Mouse (Mus musculus) ES-CJ7 (cell line): ENCODE measurements around the gene Fam19a1.

ENCODE experiments used
- DNase-seq: peaks from one replicate; pipeline ENCODE4 v3.0.0; 2011; ENCODE audit warnings: low read depth, low spot score

Gene Fam19a1

DNA sequence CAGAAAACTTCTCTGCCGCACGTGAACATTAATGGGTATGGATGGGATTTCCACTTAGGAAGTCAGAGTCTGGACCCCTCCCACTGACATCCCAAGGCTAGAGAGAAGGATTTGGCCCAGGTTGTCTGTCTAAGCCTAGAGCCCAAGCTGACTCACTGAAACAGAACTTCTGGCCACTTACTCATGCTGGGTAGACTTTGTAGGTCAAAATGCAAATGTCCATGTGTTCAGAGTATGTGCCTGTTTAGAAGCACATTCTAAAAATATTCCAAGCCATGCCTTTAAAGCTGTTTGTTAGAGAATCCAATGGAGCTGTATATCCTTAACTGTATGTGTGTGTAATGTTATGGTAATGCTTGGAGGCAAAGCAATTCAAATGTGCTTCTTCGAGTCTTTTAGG lies 145.7 kb downstream of the Fam19a1 start:
- DNase-seq: no peak

DNA sequence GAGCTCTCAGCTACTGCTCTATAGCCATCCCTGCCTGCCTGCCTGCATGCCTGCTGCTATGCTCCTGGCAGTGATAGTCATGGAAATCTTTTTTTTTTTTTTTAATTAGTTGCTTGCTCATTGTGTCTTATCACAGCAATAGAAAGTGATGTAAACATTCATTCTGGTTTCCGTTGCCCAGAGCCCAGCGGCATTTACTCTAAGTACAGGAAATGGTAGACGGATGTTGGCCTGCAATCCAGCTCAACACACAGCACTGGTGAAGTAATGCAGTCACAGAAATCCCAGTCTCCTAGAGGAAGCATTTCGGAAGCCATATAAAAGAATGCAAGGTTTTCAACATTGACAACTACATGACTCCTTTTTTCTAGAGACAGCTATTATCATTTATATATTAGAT lies 153.5 kb downstream of the Fam19a1 start:
- DNase-seq: no peak

DNA sequence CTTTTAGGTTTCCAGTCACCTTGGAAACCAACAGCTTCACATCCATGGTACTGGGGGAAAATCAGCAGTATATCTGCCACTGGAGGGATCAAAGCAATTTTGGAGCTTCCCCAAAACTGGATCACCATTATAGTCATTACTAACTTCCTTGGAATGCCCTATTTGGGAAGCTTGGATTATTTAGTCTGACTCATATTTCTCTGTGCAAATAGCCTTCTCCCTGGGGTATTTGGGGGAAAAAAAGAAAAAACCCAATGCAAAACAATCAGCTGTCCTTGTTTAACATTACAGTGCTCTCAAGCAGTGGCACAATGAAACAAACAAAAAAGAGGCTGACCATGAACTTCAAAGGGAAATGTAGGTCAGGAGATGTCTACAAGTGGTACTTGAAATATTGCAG lies 155.8 kb downstream of the Fam19a1 start:
- DNase-seq: no peak

DNA sequence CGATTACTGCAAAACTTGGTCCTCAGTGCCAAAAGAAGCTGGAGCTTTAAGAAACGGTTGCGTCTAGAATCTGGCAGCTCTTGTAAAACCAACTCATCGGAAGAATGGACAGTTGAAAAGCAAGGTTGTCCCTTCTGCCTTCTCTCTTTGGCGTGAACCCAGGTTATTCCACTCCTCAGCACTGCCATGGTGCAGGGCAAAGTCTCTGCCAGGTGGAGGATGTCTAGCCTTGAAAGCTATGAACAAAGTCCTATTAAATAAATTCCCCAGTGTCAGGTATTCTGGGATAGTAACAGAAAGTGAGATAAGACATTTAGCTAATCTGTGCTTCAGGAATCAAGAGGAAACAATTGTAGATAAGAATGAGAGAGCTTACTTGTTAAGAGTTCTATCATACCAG lies 157.5 kb downstream of the Fam19a1 start:
- no peak for DNase-seq

DNA sequence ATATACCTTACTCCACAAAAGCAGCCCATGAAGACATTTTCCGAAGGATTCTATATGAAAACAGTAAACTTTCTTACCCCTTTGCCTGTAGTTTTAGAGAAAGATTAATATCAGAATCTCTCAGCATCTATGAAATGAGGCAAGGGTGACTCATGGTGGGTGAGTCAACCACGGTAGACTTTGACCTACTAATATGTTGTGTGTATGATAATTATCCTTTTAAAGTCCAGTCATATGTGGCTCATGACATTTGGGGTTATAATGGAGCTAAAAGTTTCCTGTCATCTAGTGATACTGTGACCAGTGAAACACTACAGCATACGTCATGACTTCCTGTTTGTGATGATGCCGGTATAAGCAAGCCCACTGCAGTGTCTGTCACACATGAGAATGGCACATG lies 170.8 kb downstream of the Fam19a1 start:
- DNase-seq: no peak

DNA sequence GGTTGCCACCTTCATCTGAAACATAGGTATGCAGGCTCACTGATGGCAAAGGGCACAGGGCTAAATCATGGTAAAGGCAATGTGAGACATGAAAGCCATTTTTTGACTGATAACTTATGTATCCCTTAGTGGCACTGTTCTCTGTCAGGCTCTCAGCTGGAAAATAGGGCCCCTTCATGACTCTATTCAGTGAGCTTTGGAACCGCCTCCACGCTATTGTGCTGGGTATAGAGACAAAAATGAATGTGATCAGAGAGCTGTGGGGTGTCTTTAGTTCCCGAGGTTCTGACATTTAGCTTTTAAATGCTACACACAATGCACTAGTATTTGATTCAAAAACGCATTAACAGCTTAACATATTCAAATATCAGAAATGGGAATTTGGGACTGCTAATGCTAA lies 171.6 kb downstream of the Fam19a1 start:
- no peak for DNase-seq

DNA sequence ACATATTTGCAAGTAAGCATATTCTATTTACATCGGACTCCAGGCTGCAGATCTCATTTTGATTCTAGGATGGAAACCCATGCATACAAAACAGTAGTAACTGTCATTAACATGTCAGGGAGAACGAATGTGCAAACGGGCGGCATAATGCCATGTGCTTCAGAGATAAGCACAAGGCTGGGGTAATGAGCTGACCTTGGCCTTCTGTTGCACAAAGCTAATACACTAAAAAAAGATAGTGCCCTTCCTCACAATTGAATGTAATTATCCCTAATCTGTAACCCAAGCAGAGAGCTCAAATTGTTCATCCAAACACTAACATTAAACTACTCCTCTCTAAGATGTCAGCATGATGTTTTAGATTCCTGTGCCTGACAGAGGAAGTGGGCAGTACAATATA lies 173.3 kb downstream of the Fam19a1 start:
- no peak for DNase-seq

DNA sequence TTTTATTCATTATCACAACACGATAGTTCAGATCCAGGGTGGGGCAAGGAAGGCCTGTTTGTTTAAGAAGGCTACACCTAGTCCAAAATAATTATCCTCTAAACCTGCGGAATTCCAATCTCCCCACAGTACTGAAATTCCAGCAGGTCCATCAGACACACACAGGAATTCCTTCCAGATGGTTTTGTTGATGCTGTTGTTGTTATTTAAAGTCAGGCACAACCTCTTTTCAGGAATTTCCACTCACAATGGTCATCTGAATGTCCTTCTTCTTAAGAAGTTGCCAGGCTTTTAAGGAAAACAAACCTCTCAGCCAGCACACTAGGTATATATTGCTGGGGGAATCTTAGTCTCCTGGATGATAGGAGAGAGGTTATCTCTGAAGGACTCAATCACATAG lies 174.4 kb downstream of the Fam19a1 start:
- DNase-seq: peak; percentile 75

DNA sequence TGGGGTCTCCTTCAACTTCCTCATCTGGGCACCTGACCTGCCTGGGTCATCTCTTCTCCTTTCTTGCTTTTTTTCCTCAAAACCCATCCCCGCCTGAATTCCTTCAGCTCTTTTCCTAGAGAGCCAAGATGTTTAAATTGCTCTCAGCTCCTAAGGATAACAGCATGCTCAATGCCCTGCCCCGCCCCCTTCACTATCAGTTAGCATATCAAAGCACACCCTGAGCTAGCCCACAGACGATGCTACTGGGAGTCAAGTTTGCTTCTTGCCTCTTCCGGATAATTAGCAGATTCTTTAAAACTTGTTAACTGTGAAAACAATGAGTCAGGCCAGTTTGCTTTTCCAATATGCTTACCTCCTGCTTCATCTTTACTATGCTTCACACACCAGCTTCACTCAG lies 176.7 kb downstream of the Fam19a1 start:
- peak; percentile 86 for DNase-seq

DNA sequence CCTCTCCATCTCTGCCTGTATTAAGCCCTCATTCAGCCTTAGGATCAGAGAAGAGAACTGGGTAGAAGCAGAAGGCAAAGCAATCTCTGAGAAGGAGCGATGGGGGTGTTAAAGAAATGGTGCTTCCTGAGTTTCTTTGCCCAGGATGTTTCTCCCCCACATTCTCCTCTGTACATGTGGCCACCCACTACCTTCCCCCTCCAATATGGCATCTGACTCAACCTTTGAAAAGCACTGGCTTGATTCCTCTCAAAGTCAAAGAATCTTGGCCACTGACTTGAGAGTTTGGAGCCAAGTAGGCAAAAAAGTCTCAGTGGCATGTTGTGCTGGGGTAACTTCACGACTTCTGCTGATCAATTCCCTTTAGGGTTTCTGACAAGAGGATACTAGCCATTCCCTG lies 234.5 kb downstream of the Fam19a1 start:
- no peak for DNase-seq

DNA sequence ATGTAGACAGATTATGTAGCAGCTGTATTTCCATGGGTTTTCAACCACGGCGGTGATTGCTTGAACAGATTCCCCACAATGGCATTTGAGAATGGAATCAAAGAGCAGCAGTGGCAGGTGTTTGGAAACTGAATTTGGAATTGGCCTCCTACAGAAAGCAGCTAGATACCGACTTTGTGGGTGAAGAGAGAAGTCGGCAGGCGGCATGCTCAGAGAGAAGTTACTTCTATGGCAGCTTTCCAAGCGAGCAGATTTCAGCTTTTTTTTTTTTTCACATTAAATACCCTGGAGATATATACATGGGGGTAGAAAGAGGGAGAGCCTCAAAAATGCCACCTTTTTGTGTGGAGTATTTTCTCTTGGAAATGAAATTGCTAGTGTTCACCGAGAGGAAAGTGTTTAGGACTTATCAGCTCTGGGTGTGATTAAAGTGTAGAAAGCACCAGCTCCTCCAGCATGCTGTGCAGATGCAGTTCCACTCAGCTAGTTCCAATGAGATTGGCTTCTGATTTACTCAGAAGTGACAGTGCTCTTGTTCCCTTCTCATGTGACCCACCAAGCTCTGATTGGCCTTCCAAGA lies 236.6 kb downstream of the Fam19a1 start:
- no peak for DNase-seq

DNA sequence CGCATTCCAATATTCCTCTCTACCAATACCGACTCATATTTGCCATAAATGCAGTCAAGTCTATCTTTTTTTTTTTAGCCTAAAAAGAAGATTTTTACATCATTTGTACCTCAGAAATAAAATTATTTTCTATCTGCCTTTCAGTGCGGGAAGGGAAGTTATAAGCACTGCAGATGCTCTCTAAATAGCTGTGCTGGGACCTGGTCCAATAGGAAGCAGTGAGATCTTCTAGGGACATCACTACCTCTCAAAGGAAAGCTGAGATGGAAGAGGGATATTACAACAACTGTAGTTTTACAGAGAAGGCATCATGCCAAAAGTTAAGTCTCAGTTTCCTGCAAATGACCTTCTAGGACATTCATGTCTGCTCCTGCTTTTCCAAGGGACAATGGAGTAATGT lies 256.6 kb downstream of the Fam19a1 start:
- DNase-seq: no peak

DNA sequence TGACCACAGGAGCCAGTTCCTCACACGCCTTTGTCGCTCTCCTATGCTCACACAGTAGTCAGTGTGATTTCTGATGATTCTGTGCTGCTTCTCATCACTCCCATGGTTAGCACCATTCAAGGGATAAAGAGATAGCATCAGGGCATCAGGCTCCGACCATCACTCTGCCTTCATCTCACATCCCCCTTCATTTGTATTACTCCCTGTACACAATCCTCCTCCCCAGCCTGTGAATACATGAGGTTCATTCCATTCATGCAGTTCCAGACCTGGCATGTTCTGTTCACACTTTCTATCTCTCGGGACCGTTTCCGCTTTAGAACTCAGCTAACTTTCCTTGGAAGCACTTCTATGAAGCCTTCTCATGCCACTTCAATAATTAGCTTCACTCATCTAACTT lies 259.9 kb downstream of the Fam19a1 start:
- DNase-seq: no peak

DNA sequence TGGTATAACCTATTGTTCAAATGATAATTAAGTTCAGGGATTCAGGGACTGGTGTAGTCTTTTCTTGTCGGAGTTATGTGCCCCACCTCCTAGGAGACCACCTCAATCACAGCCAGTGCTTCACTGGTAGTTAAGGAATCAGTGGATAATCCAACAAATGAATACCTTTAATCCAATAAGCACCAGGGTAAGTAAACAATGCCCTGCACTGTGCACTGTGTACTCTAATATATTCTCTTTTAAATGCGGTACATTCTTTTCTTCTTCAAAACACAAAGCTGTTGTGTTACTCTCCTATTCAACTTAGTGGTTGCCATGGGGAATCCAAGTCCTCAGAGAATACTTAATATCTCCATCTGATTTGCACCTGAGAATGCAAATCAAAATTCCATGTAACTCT lies 260.3 kb downstream of the Fam19a1 start:
- DNase-seq: no peak

DNA sequence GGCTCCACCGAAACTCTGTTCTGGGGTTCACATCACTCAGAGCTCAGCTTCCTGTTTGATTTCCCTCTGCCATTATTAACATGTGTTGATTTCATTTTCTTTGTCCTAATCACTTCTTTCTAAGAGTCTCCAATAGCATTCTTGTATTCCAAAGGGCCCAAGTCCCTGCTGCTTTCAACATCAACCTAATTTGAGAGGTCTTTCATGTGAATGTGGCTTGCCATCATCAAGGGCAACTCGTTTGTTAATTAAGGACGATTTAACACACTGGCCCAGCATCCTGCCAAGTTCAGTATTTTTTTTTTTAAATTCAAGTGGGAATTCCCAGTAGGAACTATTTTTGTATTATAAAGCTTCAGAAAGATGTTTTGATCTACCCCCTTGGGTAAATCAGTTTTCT lies 263.8 kb downstream of the Fam19a1 start:
- DNase-seq: no peak

DNA sequence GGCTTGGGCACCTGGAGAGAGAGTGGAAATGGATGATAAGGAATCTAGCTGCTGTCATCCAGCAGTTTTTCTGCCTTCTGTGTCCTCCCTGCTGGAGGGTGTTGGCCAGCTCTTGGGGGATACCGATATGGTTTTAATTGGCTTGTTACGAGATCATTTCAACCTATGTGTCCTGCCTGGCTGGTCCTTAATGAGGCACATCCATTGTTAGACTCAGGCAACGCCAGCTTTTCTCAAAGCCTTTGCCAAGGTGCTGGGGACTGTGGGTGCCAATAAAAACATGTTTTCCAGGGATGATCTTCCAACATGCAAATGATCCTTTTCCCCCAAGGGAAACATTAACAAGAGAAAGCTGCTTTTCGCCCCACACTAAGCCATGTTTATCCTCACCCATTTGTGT lies 266.3 kb downstream of the Fam19a1 start:
- no peak for DNase-seq

DNA sequence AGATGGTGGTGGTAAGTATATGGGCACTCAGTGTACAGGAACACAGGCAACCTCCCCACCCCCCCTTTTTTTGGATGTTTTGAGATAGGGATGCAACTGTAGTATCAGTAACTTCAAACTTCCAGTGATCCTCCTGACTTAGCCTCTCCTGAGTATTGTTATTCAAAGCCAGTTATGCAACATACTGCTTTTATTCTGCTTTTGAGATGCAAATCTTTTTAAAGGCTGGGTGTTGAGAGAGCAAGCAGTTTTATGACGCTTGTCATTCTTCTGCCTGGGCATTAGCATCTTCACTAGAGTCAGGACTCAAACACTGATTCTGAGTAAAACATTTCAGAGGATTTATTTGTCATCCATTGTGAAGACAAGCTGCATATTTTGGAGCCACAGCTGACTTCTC lies 271.5 kb downstream of the Fam19a1 start:
- DNase-seq: peak; percentile 38

DNA sequence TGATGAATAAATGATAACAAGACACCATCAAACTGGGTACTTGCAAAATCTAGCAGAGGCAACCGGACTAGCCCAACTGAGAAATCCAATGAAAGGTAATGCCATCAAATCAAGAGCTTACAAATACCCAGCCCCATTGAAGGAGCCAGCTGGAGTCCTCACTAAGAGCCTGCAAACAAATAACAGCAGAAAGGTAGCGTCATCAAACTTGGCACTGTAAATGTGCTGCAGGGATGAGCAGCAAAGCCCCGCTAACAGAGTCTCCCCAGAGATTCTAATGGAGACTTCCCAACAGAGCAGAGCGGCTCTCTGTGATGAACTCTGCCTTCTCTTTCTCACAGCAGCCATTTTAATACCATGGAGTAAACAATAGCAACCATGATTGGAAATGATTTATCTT lies 305.9 kb downstream of the Fam19a1 start:
- DNase-seq: no peak

DNA sequence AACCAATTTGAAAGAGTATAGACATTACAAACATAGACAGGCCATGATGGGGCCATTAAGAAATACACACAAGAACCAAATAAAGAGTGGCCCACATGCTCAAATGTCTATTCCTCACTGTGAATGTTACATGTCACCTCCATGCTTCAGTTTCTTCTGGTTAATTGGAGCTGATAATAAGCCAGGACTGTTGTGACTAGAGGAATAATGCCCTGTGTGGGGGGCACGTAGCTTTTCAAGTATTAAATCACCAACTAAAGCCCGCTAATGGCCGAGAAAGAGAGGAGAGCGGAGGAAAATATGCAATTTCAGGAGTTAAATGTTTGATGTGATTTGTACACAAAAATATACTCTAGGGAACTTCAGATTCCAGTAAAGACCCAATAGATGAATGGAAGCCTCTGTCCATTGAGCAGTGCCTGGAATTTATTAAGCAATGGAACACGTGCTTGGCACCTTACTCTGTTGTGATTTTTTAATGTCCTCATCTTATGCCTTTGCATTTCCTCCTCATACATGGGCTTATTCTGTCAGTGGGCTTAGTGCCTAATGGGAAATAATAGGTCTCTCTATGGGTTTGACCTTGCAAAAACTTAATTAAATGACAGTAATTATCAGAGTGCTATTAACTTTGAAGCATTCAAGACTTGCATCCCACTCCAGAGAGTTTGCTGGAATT lies 306.9 kb downstream of the Fam19a1 start:
- no peak for DNase-seq

DNA sequence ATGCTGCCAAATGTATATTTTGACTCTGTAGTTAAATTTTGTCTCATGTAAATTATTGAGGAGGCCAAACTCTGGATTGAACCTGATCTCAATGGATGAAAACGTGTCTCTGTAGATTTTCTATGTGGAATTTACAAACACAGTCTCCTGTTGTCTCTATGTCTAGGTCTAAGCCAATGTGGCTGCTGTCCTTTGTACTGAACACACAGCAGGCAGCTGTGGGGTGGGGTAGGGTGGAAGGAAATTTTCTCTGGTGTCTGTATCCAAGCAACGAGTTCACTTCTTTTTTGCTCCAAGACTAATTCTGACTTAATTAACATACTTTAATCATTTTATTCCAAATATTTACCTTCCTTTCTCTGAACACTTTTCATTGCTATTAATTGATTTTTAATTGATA lies 307.6 kb downstream of the Fam19a1 start:
- peak; percentile 5 for DNase-seq

DNA sequence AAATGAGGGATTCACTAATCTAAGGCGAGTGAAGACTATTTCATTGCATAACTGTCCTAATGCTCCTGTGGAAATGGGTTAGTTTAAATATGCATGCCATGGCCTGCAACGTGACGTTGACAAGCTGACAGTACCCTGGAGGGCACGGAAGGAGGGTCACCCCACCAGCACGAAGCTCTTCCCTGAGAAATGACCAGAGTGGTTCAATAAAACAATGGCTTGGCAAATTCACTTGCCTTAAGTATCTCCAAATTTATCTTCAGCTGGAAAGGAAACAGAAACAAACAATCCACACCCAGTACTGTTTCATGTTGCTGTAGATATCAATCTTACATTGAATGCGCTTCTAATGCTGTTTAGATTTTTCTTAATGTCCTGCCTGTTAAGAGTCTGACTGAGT lies 316.4 kb downstream of the Fam19a1 start:
- DNase-seq: no peak

DNA sequence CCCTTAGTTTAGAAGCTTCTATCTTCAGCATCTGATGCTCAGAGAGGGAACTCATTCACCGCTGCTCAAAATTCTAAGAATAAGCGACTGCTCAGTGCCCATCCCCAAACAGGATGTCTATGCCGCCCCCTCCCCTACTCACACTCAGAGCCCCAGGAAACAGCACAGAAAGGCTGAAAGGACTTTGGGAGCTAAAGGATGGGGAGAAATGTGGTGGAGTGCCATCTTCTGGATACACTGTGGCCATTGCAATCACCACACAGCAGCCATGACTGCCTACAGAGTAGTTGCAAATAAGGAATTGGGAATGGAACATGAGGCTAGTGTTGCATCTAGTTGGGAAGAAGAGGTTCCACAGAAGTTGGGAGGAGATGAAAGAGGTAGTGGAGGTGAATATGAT lies 319.4 kb downstream of the Fam19a1 start:
- DNase-seq: peak; percentile 34

DNA sequence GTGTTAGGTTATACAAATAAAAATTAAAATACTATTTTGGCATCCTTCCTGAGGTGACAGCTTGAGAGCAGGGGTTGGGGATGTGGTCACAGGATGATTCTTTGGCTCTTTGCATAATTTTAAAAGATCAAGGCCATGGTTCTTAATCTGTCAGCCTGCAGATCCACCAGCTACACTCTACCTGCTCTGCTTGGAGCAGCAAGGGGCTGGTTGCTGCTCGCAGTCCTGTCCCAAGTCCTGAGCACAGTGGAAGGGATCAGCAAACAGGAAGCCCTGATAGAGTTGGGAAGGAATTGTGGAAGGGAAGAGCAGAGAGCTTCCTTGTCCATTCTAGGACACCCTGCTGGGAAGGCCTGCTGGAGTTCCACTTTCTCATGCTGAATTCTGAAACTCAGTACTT lies 320.9 kb downstream of the Fam19a1 start:
- DNase-seq: no peak

DNA sequence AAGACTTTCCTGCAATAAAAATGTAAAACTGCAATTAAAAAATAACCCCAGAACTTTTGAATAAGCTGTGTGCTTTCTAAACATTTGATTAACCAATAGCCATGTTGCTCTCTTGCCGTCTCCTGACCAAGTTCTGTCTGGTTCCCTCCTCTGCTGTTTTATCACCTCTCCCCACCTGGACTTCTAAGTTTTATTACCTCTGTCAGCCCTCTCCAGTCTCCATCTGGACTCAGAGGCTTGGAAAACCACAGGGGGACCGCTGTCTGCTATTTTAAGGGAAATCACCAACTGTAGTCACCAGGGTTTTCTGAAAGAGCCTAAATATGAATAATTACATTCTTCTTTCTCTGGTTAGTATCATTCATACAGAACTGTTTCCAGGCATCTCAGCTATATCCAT lies 322.6 kb downstream of the Fam19a1 start:
- no peak for DNase-seq
